Mouse (Mus musculus): ENCODE data around the gene Dpp8.
A peak's percentile ranks its signal among the peaks of the same experiment; 100 is the strongest.

GRCm38 (mm10) chr9:65020991-65021886 is 11.0 kb upstream of the Dpp8 start, which contains the start of gene Hacd3:
- TF ChIP-seq CTCF (conservative IDR thresholded peaks at IDR 0.05; ENCODE audit: insufficient read depth, insufficient read length, low read depth, low read length) (no peak), POLR2A (IDR thresholded peaks at IDR 0.05; ENCODE audit: low read depth, low read length) (peak; percentile 72)
